Mouse (Mus musculus): Measurements from ENCODE around the gene Atf6. TPM values are rescaled to one million over a fixed set of nuclear protein-coding genes. Genes with fewer than 3 reads are reported as not detected.

Gene Atf6
- polyA plus RNA-seq, 1 experiment = 23.6 TPM

DNA sequence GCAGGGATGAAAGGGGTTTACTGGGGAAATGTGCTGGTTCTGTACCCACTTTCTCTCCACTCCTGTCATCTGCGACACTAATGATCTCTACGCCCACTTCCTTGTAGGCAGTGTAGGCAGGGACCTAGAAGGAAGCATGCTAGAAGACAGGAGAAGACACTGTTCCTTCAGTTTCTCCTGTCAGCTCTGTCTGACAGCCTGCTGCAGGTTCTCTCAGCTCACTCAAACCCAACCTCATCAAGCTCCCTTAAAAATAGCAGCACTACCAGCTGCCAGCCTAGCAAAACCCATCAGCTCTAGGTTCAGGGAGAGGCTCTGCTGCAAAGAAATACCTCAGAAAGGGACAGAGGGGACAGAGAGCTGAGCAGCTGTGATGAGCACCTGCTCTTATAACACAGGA lies 17.6 kb downstream of the Atf6 start:
- peak in 1 of 2 experiments; percentile 48 for DNase-seq (ENCODE audit: extremely low spot score in 1 of 2, low spot score in 1 of 2)

DNA sequence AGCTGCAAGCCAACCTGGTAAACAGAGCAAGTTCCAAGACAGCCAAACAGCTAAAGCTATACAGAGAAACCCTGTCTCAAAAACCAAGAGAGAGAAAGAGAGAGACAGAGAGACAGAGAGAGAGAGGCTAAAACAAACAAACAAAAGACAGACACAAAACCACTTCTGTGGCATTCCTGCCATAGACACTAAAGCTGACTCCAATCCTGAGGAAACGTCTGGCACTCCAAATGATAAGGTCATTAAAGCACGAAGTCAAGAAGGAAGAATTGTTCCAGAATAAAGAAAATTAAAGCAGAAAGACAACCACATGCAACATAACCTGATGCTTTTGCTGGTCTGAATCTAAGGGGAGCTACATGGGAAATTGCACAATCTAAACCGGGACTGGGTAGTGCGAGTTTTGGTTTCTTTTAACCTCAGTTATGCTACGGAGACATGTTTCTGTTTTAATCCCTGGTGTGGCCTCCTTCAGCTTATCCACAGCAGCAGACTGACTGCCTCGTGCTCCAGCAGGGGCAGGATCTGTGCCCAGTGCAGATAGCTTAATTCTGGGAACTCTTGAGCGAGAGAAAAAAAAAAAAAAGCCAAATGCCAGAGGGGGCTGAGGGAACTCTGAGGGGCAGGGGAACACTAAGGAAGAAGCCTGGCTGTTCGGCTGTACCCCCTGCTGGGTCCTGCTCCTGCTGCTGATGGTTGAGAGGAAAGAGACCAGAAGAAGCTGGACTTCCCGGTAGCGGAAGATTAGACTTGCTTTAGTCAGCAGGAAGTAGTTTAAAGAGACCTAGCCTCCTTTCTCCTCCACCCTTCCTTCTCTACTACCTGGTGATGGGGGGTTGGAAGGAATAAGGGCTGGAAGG lies 21.9 kb downstream of the Atf6 start:
- no peak for DNase-seq (ENCODE audit: extremely low spot score in 1 of 2, low spot score in 1 of 2)

GRCm38 (mm10) chr1:170844380-170844779 lies 23.2 kb downstream of the Atf6 start:
- no peak for DNase-seq (ENCODE audit: extremely low spot score in 1 of 2, low spot score in 1 of 2)

DNA sequence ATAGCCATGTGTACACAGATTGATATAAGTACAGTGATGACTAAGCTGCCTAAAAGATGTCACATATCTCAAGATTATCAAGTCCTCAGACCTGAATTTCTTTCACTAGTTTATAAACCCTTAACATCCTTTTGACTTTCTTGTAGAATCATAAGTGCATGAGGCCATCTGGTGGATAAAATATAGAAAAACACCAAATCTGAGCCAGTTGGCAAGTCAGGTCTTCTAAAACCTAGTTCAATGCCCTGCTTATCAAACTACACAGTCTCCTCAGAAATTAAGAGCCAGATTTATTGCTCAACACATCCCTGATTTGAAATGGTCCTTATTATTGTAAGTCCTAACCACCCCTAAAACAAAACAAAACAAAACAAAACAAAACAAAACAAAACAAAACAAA lies 27.9 kb downstream of the Atf6 start:
- DNase-seq (ENCODE audit: extremely low spot score in 1 of 2, low spot score in 1 of 2) = peak in 1 of 2 experiments; percentile 63

DNA sequence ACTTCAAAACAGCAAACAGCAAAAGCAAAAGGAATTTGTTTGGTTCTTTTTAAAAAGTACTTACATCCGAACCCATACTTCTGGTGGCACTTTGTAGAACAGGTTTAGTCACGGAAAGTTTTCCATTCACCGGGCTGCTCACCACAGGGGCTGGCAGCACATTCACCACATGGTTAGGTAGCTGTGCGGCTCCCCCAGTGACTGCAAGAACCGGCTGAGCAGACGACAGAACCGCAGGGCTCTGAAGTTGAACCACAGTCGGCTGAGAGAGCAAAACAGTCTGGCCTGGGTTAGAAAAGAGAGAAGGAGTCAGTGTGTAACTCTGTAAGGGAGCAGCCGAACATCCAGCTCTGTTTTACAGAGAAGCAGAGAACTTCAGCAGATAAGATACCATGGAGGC lies 32.8 kb downstream of the Atf6 start:
- DNase-seq (ENCODE audit: extremely low spot score in 1 of 2, low spot score in 1 of 2) = no peak

- DNase-seq (ENCODE audit: extremely low spot score in 1 of 2, low spot score in 1 of 2) = no peak
Measured at GRCm38 (mm10) chr1:170829781-170830180, 37.8 kb downstream of the Atf6 start.

DNA sequence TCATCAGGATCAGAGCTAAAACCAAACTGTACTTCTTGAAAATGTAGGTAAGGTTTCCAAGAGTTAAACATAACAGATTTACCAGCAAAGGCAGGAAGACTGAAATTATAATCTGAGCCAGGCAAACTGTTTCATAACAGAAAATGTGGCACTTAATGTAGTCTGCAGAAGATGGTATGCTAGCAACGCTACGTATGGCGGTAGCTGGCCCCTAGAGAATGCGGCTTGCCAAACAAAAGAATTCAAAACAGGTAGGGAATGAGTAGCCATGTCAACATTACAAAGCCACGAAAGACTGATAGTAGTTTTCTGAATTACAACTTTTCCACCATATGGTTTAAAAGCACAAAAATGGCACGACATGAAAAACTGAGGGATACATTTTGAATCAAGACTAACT lies 38.2 kb downstream of the Atf6 start:
- no peak for DNase-seq (ENCODE audit: extremely low spot score in 1 of 2, low spot score in 1 of 2)

DNA sequence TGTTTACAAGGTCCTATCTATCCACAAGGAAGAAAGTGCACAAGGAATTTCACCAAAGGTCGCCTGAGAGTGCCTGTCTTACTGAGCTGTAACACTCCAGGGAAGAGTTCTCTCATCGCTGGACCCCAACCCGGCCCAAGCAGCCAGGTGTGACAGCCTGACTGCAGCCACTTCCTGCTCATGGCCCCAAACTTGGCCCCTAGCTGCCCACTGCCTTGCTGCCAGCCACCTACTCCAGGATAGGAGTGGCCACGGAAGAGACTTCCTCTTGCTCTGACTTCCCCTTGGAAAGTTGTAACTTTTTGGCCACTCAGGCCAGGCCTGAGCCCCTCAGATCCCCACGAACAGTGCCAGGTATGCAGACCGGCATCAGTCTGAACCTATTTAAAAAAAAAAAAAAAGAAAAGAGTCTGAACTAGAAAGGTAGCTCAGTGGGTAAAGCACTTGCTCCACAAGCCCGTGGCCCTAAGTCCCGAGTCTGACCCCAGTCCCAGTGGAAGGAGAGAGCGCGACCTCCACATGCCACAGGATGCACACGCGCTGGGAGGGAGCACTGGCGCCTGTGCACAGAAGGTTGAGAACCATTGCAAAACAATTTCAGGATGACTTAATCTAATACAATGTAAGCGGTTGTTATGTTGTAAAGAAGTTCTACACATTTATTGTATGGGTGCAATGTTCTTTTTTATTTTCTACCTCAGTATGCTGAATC lies 47.3 kb downstream of the Atf6 start:
- DNase-seq (ENCODE audit: extremely low spot score in 1 of 2, low spot score in 1 of 2) = no peak

DNA sequence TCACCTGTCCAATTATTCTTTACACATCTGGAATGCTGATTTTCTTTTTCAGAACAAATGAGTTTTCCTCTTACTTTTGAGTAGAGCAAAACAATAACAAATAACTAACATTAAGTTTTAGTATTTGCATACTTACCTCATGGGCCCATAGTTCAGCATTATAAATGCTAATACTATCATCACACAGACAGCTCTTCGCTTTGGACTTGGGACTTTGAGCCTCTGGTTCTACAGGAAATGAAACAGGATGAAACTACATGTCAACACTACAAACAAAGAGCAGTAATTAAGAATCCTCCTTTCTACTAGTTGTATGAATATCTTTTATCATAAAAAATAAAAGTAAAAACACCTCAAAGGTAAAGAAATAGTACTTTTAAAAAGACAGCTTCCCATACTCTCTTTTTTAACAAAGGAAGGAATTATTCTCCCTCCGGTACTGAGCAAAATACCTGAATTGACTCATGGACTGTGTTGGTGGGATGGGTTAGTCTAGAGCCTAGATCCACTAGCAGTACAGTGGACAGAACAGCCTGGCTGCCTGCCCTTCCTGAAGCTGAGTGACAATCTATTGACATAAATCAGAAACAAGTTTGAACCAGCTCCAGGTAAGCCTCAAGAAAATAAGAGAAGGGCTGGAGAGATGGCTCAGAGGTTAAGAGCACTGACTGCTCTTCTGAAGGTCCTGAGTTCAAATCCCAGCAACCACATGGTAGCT lies 52.1 kb downstream of the Atf6 start:
- no peak for DNase-seq (ENCODE audit: extremely low spot score in 1 of 2, low spot score in 1 of 2)

DNA sequence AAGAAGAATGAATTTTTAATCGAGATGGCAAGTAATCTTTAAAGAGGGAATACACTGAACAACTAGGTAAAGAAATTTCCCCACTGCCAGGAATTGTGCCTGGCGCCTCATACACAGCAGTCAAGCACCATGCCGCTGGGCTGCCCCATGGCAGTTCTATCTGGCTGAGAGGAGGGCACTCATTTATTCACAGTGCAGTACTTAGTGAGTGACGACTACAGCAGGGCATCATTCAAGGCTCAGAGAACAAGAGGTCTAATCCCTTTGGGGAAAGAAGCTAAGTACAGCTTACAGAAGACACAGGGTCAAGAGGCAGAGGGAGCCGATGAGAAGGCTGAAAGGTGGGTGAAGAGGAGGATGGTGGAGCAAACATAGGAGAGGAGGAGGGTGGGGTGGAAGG lies 54.7 kb downstream of the Atf6 start:
- no peak for DNase-seq (ENCODE audit: extremely low spot score in 1 of 2, low spot score in 1 of 2)

DNA sequence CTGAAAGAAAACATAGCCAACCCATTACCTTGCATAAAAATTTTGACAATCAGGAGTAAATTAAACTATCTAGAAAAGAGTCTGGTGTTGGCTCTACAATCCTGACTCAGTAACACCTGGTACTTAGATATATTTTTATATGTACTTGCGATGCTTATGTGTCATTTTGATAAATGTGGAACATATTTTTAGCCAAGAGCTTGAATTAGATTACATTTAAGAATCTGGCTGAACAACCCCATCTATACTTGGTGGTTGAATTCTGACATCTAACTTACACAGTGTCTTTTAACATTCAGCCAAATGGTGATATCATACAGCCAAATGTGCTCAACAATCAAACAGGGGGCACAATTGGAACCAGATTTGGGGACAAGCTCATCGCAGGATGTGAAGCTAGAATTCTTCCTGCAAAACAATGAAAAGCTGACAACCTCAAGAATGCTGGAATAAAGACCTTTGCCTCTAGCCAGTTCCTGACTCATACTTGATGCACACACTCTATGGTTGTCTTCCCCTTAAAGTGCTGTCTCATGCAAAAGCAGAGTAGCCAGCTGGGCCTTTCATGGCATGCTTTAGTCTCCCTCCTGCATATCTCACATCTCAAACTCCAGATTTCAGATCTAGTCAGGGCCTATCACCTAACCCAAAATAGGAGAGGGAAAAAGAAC lies 59.8 kb downstream of the Atf6 start:
- peak in 1 of 2 experiments; percentile 26 for DNase-seq (ENCODE audit: extremely low spot score in 1 of 2, low spot score in 1 of 2)

DNA sequence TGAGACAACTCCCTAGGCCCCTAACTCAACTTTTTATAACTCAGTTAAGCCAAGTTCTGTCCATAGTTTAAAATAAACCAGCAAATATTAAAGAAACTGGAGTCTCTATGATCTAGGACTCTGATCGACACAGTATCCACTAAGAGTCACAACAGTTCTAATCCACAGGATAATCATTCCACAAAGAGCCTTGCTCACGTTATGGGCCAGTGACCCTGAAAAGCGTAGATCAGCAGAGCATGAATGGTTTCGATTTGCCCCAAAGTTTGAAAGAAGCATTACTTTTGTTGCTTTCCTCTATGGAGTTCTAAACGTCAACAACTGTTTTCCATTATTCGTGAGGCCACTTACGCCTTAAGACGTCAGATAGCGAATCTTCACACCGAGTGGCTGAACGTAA lies 62.9 kb downstream of the Atf6 start:
- DNase-seq (ENCODE audit: extremely low spot score in 1 of 2, low spot score in 1 of 2) = no peak

- no peak for DNase-seq (ENCODE audit: extremely low spot score in 1 of 2, low spot score in 1 of 2)
Measured at GRCm38 (mm10) chr1:170802669-170803068, 64.9 kb downstream of the Atf6 start.

DNA sequence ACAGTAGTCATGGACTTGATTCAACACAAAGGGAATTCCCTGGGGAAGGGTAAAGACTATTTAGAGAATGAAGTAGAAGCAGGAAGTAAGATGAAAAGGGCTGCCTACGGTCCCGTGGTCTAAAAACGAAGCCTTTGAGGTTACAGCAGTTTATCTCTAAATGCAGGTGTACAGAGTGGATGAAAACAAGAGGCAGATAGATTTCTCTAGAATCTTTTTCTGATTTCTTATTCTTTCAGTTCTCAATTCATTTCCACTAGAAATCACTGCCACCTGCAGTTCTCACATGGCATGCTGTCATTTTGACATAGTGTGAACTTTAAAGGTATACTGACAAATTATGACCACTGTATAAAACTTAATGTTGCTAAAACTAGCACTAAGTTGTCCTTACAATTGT lies 66.9 kb downstream of the Atf6 start:
- no peak for DNase-seq (ENCODE audit: extremely low spot score in 1 of 2, low spot score in 1 of 2)

GRCm38 (mm10) chr1:170795741-170796347 lies 71.7 kb downstream of the Atf6 start:
- DNase-seq (ENCODE audit: extremely low spot score in 1 of 2, low spot score in 1 of 2) = no peak

GRCm38 (mm10) chr1:170791542-170791941 lies 76.0 kb downstream of the Atf6 start:
- no peak for DNase-seq (ENCODE audit: extremely low spot score in 1 of 2, low spot score in 1 of 2)

GRCm38 (mm10) chr1:170791001-170791400 lies 76.6 kb downstream of the Atf6 start:
- no peak for DNase-seq (ENCODE audit: extremely low spot score in 1 of 2, low spot score in 1 of 2)

- DNase-seq (ENCODE audit: extremely low spot score in 1 of 2, low spot score in 1 of 2) = no peak
Measured at GRCm38 (mm10) chr1:170787643-170788042, 79.9 kb downstream of the Atf6 start.

- no peak for DNase-seq (ENCODE audit: extremely low spot score in 1 of 2, low spot score in 1 of 2)
Measured at GRCm38 (mm10) chr1:170786570-170787341, 80.8 kb downstream of the Atf6 start.

DNA sequence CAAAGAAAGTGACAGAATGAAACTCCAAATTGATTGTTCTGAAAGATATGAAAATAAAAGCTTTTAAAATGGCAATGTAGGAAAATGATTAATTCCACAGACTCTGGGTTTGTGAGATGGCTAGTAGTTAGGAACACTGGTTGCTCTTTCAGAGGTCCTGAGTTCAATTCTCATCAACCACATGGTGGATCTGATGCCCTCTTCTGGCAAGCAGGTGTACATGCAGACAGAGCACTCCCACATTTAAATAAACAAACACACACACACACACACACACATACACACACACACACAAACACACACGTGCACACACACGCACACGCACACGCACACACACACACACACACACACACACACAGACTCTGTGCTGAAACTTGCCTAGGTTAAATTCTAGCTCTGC lies 89.9 kb downstream of the Atf6 start:
- no peak for DNase-seq (ENCODE audit: extremely low spot score in 1 of 2, low spot score in 1 of 2)
